Mouse (Mus musculus) G1E (cell line): ENCODE measurements around the gene N6amt1.

Source experiments
- CTCF ChIP-seq: IDR thresholded peaks from 2 replicates; pipeline ENCODE4 v1.5.1; 2012; ENCODE audit warnings: low read depth, low read length, inconsistent platforms, mixed read lengths
- GATA1 ChIP-seq: IDR thresholded peaks from 2 replicates; pipeline ENCODE4 v1.6.1; 2012; ENCODE audit warnings: borderline replicate concordance, low read length, inconsistent platforms, mixed read lengths
- GATA2 ChIP-seq: IDR thresholded peaks from 2 replicates; pipeline ENCODE4 v1.6.1; 2012; ENCODE audit warnings: low read depth, low read length, inconsistent platforms, borderline replicate concordance
- POLR2AphosphoS5 ChIP-seq: IDR thresholded peaks from 2 replicates; pipeline ENCODE4 v1.6.1; 2012; ENCODE audit warnings: low read depth, low read length, inconsistent platforms; ENCODE audit not compliant: insufficient replicate concordance
- TAL1 ChIP-seq: conservative IDR thresholded peaks from 2 replicates; pipeline ENCODE4 v1.6.1; 2012; ENCODE audit warnings: low read depth, low read length, inconsistent platforms, mixed read lengths

DNA sequence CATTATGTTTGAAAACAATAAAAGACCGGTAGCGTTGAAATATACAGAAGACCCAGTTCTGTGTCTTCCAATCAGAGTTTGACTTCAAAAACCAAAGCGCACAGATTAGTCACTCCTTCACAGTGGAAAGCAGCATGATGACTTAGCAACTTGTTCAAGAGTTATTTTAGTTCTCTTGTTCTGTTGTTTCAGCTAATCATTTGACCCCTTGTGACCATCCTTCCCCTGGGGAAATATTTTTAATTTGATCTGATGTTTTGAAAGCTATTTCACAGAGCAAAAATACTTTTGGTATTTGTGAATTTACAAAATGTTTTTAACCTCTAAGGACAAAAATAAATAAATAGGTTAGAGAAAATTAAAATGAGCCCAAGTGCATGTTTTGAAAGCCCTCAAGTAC, 19.2 kb upstream of the N6amt1 start:
- TF ChIP-seq TAL1 (no peak), CTCF (no peak), GATA1 (no peak), POLR2AphosphoS5 (no peak), GATA2 (no peak)
